Mouse (Mus musculus) midbrain, embryonic 16.5 days (tissue): ENCODE results near the gene Rgs6. TPM values are rescaled to one million over a fixed set of nuclear protein-coding genes. Genes with fewer than 3 reads are reported as not detected.

Experiments
- ATAC-seq: fragments of 200-750 bp; cut with Nextera tagmentation; 2 replicates; pipeline ENCODE4 v1.8.0; 2017; ENCODE audit warnings: moderate TSS enrichment
- H3K27ac ChIP-seq: fragments of 300-500 bp; sonication (generic); 2 replicates; pipeline ENCODE4 v1.5.1; 2014; ENCODE audit warnings: mild to moderate bottlenecking, low read length, mixed read lengths
- H3K27me3 ChIP-seq: fragments of 300-500 bp; sonication (generic); 2 replicates; pipeline ENCODE4 v1.6.1; 2014; ENCODE audit warnings: low read depth, low read length, mixed read lengths; ENCODE audit not compliant: control insufficient read depth, insufficient read depth
- H3K36me3 ChIP-seq: fragments of 300-500 bp; sonication (generic); 2 replicates; pipeline ENCODE4 v1.6.1; 2014; ENCODE audit warnings: mild to moderate bottlenecking, low read length, moderate library complexity, mixed read lengths; ENCODE audit not compliant: control insufficient read depth, insufficient read depth
- H3K4me1 ChIP-seq: fragments of 300-500 bp; sonication (generic); 2 replicates; pipeline ENCODE4 v1.6.1; 2014; ENCODE audit warnings: mild to moderate bottlenecking, low read length, mixed read lengths; ENCODE audit not compliant: control insufficient read depth, insufficient read depth
- H3K4me2 ChIP-seq: fragments of 300-500 bp; sonication (generic); 2 replicates; pipeline ENCODE4 v1.6.1; 2014; ENCODE audit warnings: mild to moderate bottlenecking, low read length, mixed read lengths
- H3K4me3 ChIP-seq: fragments of 300-500 bp; sonication (generic); 2 replicates; pipeline ENCODE4 v1.5.1; 2014; ENCODE audit warnings: low read depth, mild to moderate bottlenecking, low read length, moderate library complexity, mixed read lengths
- H3K9ac ChIP-seq: fragments of 300-500 bp; sonication (generic); 2 replicates; pipeline ENCODE4 v1.6.1; 2014; ENCODE audit warnings: low read depth, low read length, mixed read lengths
- H3K9me3 ChIP-seq: fragments of 300-500 bp; sonication (generic); replicated peaks from 2 replicates; pipeline ENCODE4 v1.6.1; 2014; ENCODE audit warnings: mild to moderate bottlenecking, low read length, mixed read lengths; ENCODE audit not compliant: control insufficient read depth, poor library complexity, severe bottlenecking
- WGBS: fragments of 180-500 bp; shearing (Covaris S2); extraction: QIAGEN DNeasy Blood & Tissue Kit; methylation state at CpG from one replicate; pipeline ENCODE4 v1.1.7; 2014; 5-methylcytosine and 5-hydroxymethylcytosine counted together
- polyA plus RNA-seq: library from polyadenylated mRNA; unstranded; fragments of >200 nt; fragmentation: Nextera tagmentation; extraction: Ambion mirVana; gene quantifications from 2 replicates; pipeline ENCODE4 v1.2.1, GENCODE M21; 2015

Rgs6 gene
- polyA plus RNA-seq, 1 experiment from 2014 or later: 17.9 TPM

DNA sequence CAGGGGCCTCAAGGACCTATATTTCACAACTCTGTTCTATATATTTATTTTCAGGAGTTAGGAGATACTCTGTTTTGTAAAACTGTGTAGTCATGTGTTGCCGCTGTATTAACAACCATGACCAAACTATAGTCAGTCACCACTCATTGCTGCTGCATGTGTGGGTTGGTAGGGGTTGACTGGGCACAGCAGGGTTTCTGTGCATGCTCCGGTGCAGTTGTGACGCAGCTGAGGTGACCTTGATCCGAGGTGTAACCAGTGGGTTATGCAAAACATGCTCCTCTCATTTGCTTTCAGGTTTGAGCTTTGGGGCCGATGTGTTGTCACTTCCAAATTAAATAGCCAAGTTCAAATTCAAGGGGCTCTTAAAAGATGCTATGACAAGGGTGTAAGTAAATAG lies 193.3 kb downstream of the Rgs6 start:
- Histone ChIP-seq H3K4me3 (no peak overlapping the region), H3K9ac (no peak overlapping the region), H3K4me1 (no peaks in the 10 kb centered on the region), H3K4me2 (no peak overlapping the region), H3K9me3 (no peaks in the 10 kb centered on the region), H3K27ac (no peak overlapping the region), H3K27me3 (no peaks in the 10 kb centered on the region), H3K36me3 (no peaks in the 10 kb centered on the region)
- no peak for ATAC-seq
- 64% methylated on average over 5 of the region's 5 CpGs for WGBS

DNA sequence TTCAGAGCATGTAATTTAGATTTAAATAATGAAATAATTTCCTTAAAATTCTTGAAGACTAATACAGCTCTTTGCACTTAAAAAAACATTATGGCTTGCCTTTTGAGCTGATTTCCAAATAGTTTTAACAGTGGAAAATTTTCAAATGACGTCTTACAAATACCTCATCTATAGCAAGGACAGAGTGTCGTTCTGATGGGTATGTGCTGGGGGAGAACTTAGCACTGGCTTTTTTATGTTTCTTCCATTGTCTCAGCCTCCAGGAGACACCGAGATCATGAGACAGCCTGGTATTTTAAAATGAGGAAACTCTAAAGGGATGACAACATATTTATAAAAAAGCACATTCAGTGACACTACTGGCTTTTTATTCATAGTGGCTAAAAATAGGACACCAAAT lies 204.0 kb downstream of the Rgs6 start:
- WGBS: 88% methylated on average over 3 of the region's 3 CpGs

GRCm38 (mm10) chr12:82799892-82800291 lies 211.8 kb downstream of the Rgs6 start:
- H3K27ac ChIP-seq: no peak overlapping the region
- no peaks in the 10 kb centered on the region for H3K36me3 ChIP-seq
- no peaks in the 10 kb centered on the region for H3K27me3 ChIP-seq
- 0 out of 2 replicates have a peak, but pooled peaks cover 3% of the 10 kb centered on the region for H3K4me1 ChIP-seq
- no peak overlapping the region for H3K4me2 ChIP-seq
- WGBS: 80% methylated on average over 6 of the region's 6 CpGs
- no peak overlapping the region for H3K4me3 ChIP-seq
- no peaks in the 10 kb centered on the region for H3K9me3 ChIP-seq
- H3K9ac ChIP-seq: no peak overlapping the region
- no peak for ATAC-seq

More for the DNA sequence above, 204.0 kb downstream of the Rgs6 start:
- no peak overlapping the region for H3K4me2 ChIP-seq
- no peaks in the 10 kb centered on the region for H3K4me1 ChIP-seq
- no peaks in the 10 kb centered on the region for H3K36me3 ChIP-seq
- H3K27me3 ChIP-seq: no peaks in the 10 kb centered on the region
- no peak overlapping the region for H3K4me3 ChIP-seq
- ATAC-seq: no peak
- H3K27ac ChIP-seq: no peak overlapping the region
- H3K9me3 ChIP-seq: no peaks in the 10 kb centered on the region
- no peak overlapping the region for H3K9ac ChIP-seq

GRCm38 (mm10) chr12:82801736-82802135 lies 213.6 kb downstream of the Rgs6 start:
- 0 out of 2 replicates have a peak, but pooled peaks cover 3% of the 10 kb centered on the region for H3K4me1 ChIP-seq
- H3K36me3 ChIP-seq: no peaks in the 10 kb centered on the region
- WGBS: 86% methylated on average over 6 of the region's 6 CpGs
- H3K27me3 ChIP-seq: no peaks in the 10 kb centered on the region
- H3K4me2 ChIP-seq: no peak overlapping the region
- H3K4me3 ChIP-seq: no peak overlapping the region
- H3K9me3 ChIP-seq: no peaks in the 10 kb centered on the region
- no peak overlapping the region for H3K9ac ChIP-seq
- H3K27ac ChIP-seq: peak overlapping the region; percentile 57
- no peak for ATAC-seq

DNA sequence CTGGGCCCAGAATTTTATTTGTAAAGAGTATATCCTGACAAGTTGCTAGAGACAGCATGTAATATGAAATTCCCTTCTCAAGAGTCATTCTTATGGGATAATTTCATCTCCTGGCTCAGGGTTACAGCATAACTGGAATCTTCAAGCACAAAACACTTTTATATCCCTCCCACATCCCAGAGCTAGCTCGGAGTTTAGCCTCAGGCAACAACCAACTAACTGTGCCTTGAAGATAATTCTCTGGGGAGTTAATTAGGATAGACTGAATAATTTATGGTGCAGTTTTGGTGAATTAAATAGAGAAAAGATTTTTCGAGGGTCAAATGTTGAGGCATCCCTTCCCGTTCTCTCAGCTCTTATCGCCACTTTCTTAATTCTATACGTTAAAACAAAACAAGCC lies 214.6 kb downstream of the Rgs6 start:
- H3K36me3 ChIP-seq: no peaks in the 10 kb centered on the region
- no peaks in the 10 kb centered on the region for H3K27me3 ChIP-seq
- no peak overlapping the region for H3K9ac ChIP-seq
- no peaks in the 10 kb centered on the region for H3K9me3 ChIP-seq
- no peak overlapping the region for H3K27ac ChIP-seq
- no peak overlapping the region for H3K4me2 ChIP-seq
- ATAC-seq: no peak
- H3K4me3 ChIP-seq: no peak overlapping the region
- H3K4me1 ChIP-seq: 0 out of 2 replicates have a peak, but pooled peaks cover 3% of the 10 kb centered on the region
- WGBS: 63% methylated on average over 5 of the region's 5 CpGs

- H3K27me3 ChIP-seq: no peaks in the 10 kb centered on the region
- H3K4me1 ChIP-seq: 0 out of 2 replicates have a peak, but pooled peaks cover 3% of the 10 kb centered on the region
- 98% methylated on average over 4 of the region's 4 CpGs for WGBS
- no peaks in the 10 kb centered on the region for H3K36me3 ChIP-seq
- H3K9me3 ChIP-seq: no peaks in the 10 kb centered on the region
- no peak overlapping the region for H3K27ac ChIP-seq
- no peak overlapping the region for H3K9ac ChIP-seq
- H3K4me2 ChIP-seq: no peak overlapping the region
- no peak overlapping the region for H3K4me3 ChIP-seq
- no peak for ATAC-seq
Observed at GRCm38 (mm10) chr12:82805167-82805566, 217.1 kb downstream of the Rgs6 start.

- H3K36me3 ChIP-seq: no peaks in the 10 kb centered on the region
- H3K4me1 ChIP-seq: no peaks in the 10 kb centered on the region
- no peak overlapping the region for H3K4me2 ChIP-seq
- H3K4me3 ChIP-seq: no peak overlapping the region
- no peak overlapping the region for H3K9ac ChIP-seq
- no peaks in the 10 kb centered on the region for H3K9me3 ChIP-seq
- 90% methylated on average over 3 of the region's 3 CpGs for WGBS
- no peak overlapping the region for H3K27ac ChIP-seq
- no peak for ATAC-seq
- H3K27me3 ChIP-seq: no peaks in the 10 kb centered on the region
Observed at GRCm38 (mm10) chr12:82810631-82811030, 222.5 kb downstream of the Rgs6 start.

DNA sequence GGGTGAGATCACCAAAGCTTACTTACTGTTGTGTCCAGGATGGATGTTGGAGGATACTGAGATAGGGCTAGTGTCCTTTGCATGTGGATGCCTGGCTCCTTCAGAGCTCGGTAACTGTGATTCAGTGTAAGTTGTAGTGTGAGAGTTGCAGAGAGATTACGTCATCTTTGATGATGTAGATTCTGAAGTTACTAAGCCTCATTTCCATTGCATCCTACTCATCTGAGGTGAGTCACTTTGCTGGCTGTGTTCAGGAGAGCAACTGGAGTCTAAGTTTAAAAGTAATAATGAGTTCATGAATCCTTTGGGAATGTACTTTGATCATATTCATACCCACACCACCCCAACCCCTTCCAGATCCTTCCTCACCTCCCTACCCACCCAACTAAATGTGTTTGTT lies 227.9 kb downstream of the Rgs6 start:
- no peak for ATAC-seq
- H3K36me3 ChIP-seq: no peaks in the 10 kb centered on the region
- no peaks in the 10 kb centered on the region for H3K4me1 ChIP-seq
- H3K27ac ChIP-seq: no peak overlapping the region
- H3K4me3 ChIP-seq: no peak overlapping the region
- H3K9me3 ChIP-seq: no peaks in the 10 kb centered on the region
- H3K9ac ChIP-seq: no peak overlapping the region
- whole genome bisulfite sequencing: 84% methylated on average over 2 of the region's 2 CpGs
- H3K27me3 ChIP-seq: no peaks in the 10 kb centered on the region
- H3K4me2 ChIP-seq: no peak overlapping the region

GRCm38 (mm10) chr12:82819328-82819727 lies 231.2 kb downstream of the Rgs6 start:
- Histone ChIP-seq H3K27me3 (no peaks in the 10 kb centered on the region), H3K4me2 (no peak overlapping the region), H3K36me3 (no peaks in the 10 kb centered on the region), H3K9ac (no peak overlapping the region), H3K4me1 (no peaks in the 10 kb centered on the region), H3K4me3 (no peak overlapping the region), H3K27ac (no peak overlapping the region), H3K9me3 (no peaks in the 10 kb centered on the region)
- WGBS: 74% methylated on average over 6 of the region's 6 CpGs
- no peak for ATAC-seq
